Mouse (Mus musculus) neural tube, embryonic 13.5 days (tissue): ENCODE data around the gene Xxylt1. TPM values are rescaled to one million over a fixed set of nuclear protein-coding genes. Genes with fewer than 3 reads are reported as not detected.

Experiments used
- ATAC-seq: fragments of 200-750 bp; cut with Nextera tagmentation; 2 replicates; pipeline ENCODE4 v1.8.0; 2017; ENCODE audit warnings: low read depth, mild to moderate bottlenecking, moderate TSS enrichment, moderate library complexity
- H3K27ac ChIP-seq: fragments of 300-500 bp; sonication (generic); replicated peaks from 2 replicates; pipeline ENCODE4 v1.5.1; 2015; ENCODE audit warnings: moderate library complexity, mild to moderate bottlenecking, inconsistent platforms
- H3K27me3 ChIP-seq: fragments of 300-500 bp; sonication (generic); 2 replicates; pipeline ENCODE4 v1.6.1; 2015; ENCODE audit warnings: mild to moderate bottlenecking, inconsistent platforms
- H3K36me3 ChIP-seq: fragments of 300-500 bp; sonication (generic); 2 replicates; pipeline ENCODE4 v1.6.1; 2015; ENCODE audit warnings: mild to moderate bottlenecking, inconsistent platforms
- H3K4me1 ChIP-seq: fragments of 300-500 bp; sonication (generic); replicated peaks from 2 replicates; pipeline ENCODE4 v1.6.1; 2015; ENCODE audit warnings: inconsistent platforms
- H3K4me2 ChIP-seq: fragments of 300-500 bp; sonication (generic); 2 replicates; pipeline ENCODE4 v1.6.1; 2015; ENCODE audit warnings: inconsistent platforms, mild to moderate bottlenecking, moderate library complexity
- H3K4me3 ChIP-seq: fragments of 300-500 bp; sonication (generic); 2 replicates; pipeline ENCODE4 v1.5.1; 2015; ENCODE audit warnings: mild to moderate bottlenecking, inconsistent platforms
- H3K9ac ChIP-seq: fragments of 300-500 bp; sonication (generic); 2 replicates; pipeline ENCODE4 v1.6.1; 2015; ENCODE audit warnings: moderate library complexity, mild to moderate bottlenecking, inconsistent platforms
- H3K9me3 ChIP-seq: fragments of 300-500 bp; sonication (generic); 2 replicates; pipeline ENCODE4 v1.6.1; 2016; ENCODE audit warnings: inconsistent platforms
- WGBS: fragments of 180-500 bp; shearing (Covaris S2); methylation state at CpG from one replicate; pipeline ENCODE4 v1.1.7; 2015; 5-methylcytosine and 5-hydroxymethylcytosine counted together
- polyA plus RNA-seq: library from polyadenylated mRNA; unstranded; fragments of >200 nt; fragmentation: Nextera tagmentation; extraction: Ambion mirVana; gene quantifications from 2 replicates; pipeline ENCODE4 v1.2.1, GENCODE M21; 2015

Xxylt1 gene
- polyA plus RNA-seq, 1 experiment from 2014 or later = 11.2 TPM

DNA sequence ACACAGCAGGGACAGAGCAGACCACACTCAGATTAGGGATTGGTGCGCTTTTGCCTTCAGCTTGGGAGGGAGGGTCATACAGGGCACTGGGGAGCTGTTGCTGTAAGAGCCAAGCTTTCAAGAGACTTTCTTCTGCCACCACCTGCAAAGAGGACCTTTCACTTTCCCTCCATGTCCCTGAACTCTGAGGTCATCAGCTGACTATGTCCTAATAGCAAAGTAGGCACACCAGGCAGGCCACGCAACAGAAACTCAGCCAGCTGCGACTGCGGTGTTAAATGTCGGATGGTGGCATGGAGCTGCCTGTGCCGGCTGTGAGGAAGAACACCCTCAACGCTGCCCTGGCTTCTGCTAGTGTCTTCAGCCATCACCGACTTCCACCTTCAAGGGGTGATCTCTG is 120.1 kb downstream of the Xxylt1 start:
- H3K36me3 ChIP-seq = peaks cover 10% of the 10 kb centered on the region; the same call in 1 of the 2 replicates
- H3K27me3 ChIP-seq = no peaks in the 10 kb centered on the region
- H3K9ac ChIP-seq = no peak overlapping the region
- no peak overlapping the region for H3K4me2 ChIP-seq
- H3K27ac ChIP-seq = no peak overlapping the region
- 0 out of 2 replicates have a peak, but pooled peaks cover 2% of the 10 kb centered on the region for H3K4me1 ChIP-seq
- ATAC-seq = no peak
- 90% methylated on average over 8 of the region's 8 CpGs for WGBS
- no peak overlapping the region for H3K4me3 ChIP-seq
- H3K9me3 ChIP-seq = no peaks in the 10 kb centered on the region

DNA sequence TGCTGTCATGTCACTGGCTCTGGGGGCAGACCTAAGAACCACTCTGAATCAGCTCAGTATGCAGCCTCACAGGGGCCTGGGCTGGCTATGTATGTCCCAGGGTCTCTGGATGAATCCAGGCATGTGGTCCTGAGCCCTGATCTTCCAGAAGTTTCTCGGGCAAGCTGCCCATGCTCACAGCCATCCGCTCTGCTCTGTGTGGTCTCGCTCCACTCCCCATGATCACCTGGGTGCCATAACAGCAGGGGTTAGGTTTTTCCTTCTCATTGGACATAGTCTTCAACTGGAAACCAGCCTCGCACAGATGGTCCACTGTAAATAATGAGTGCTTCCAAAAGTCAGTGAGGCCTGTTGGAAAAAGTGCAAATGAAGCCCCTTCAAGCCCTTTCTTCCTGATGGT is 121.0 kb downstream of the Xxylt1 start:
- Histone ChIP-seq H3K9ac (no peak overlapping the region), H3K27me3 (no peaks in the 10 kb centered on the region), H3K4me2 (no peak overlapping the region), H3K4me3 (no peak overlapping the region), H3K36me3 (peaks cover 10% of the 10 kb centered on the region; the same call in 1 of the 2 replicates), H3K27ac (no peak overlapping the region), H3K4me1 (0 out of 2 replicates have a peak, but pooled peaks cover 5% of the 10 kb centered on the region), H3K9me3 (no peaks in the 10 kb centered on the region)
- no peak for ATAC-seq
- 82% methylated on average over 4 of the region's 4 CpGs for WGBS

DNA sequence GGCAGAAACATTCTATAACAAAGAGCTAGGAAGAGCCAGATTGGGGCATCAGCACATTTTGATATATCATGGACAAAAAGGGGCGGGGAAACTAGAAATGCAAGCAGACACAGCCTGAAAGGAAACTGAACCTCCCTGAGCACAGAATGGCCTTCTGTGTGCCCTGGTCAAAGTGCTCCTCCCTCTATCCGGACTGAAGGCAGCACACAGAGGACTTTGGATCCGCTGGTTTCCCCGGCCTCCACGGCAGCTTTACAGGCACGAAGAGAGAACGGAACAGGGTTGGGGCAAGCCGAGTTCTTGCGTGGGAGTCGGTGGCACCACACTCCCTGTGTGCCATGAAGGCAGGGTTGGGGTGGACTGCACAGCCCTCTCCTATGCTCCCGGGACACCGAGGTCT is 121.5 kb downstream of the Xxylt1 start:
- Histone ChIP-seq H3K4me2 (no peak overlapping the region), H3K9ac (no peak overlapping the region), H3K27me3 (no peaks in the 10 kb centered on the region), H3K4me3 (no peak overlapping the region), H3K27ac (no peak overlapping the region), H3K9me3 (no peaks in the 10 kb centered on the region), H3K36me3 (peaks cover 10% of the 10 kb centered on the region; the same call in 1 of the 2 replicates), H3K4me1 (0 out of 2 replicates have a peak, but pooled peaks cover 5% of the 10 kb centered on the region)
- ATAC-seq = no peak
- WGBS = 90% methylated on average over 12 of the region's 12 CpGs

DNA sequence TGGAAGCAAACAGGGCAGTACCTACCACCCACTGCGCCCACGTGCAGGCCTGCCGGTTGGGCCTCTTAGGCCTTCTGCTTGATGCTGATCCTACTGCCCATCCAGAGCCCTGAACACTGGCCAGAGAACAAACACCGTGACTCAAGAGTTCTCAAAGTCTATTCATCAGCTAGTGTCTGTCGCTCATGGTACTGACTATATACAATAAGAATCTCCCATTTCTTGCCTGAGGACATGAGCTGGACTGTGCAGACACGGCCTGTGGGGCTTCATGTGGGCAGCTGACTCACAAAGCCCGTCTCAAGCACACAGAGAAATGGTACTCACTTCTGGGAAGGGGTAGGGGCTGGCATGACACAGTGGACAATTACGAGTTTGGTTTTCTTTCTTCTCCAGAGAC is 125.1 kb downstream of the Xxylt1 start:
- H3K27me3 ChIP-seq = no peaks in the 10 kb centered on the region
- H3K4me1 ChIP-seq = 0 out of 2 replicates have a peak, but pooled peaks cover 5% of the 10 kb centered on the region
- peak overlapping the region; percentile 57 for H3K27ac ChIP-seq
- H3K4me3 ChIP-seq = no peak overlapping the region
- ATAC-seq = no peak
- peaks cover 10% of the 10 kb centered on the region; the same call in 1 of the 2 replicates for H3K36me3 ChIP-seq
- H3K4me2 ChIP-seq = no peak overlapping the region
- H3K9ac ChIP-seq = no peak overlapping the region
- 86% methylated on average over 8 of the region's 8 CpGs for WGBS
- H3K9me3 ChIP-seq = no peaks in the 10 kb centered on the region

DNA sequence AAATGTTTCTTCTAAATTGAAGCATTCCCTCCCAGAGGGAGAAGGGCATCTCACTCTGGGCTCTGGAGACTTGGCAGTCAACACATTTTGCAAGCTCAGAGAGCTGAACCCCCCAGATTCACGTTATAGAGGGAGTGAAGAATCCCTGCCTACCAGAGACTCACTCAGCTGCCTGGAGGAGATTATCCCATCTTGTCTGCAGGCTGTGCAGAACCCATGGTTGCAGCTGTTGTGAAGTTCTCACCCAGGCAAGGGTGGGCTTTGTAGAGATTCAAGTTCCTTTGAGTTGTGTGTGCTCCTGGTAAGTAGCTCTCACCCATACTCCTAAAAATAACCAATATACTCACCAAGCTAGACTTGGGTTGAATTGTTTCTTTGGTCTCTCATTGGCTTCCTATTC is 132.6 kb downstream of the Xxylt1 start:
- Histone ChIP-seq H3K4me2 (no peak overlapping the region), H3K27ac (no peak overlapping the region), H3K36me3 (no peaks in the 10 kb centered on the region), H3K9ac (no peak overlapping the region), H3K9me3 (no peaks in the 10 kb centered on the region), H3K4me3 (no peak overlapping the region), H3K27me3 (no peaks in the 10 kb centered on the region), H3K4me1 (no peaks in the 10 kb centered on the region)
- 81% methylated on average over 1 of the region's 1 CpGs for WGBS
- ATAC-seq = no peak

DNA sequence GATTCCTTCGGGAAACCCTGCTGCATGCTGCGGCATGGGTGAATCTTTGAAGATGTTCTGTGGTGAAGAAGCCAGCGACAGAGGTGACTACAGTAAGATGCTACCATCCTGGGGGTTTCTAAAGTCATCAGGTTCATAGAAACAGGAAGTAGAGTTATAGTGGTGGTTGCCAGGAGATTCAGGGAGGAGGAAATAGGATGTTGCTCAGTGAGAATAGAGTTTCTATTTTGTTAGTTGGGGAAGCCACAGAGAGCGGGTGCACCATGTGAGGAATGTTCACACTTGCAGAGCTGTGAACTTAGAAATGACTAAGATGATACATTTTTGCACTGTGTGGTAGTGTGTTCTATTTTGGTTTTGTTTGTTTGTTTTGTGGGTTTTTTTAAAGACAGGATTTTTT is 133.0 kb downstream of the Xxylt1 start:
- Histone ChIP-seq H3K27ac (no peak overlapping the region), H3K27me3 (no peaks in the 10 kb centered on the region), H3K4me3 (no peak overlapping the region), H3K4me2 (no peak overlapping the region), H3K9ac (no peak overlapping the region), H3K4me1 (no peaks in the 10 kb centered on the region), H3K9me3 (no peaks in the 10 kb centered on the region), H3K36me3 (no peaks in the 10 kb centered on the region)
- WGBS = 88% methylated on average over 4 of the region's 4 CpGs
- ATAC-seq = no peak

DNA sequence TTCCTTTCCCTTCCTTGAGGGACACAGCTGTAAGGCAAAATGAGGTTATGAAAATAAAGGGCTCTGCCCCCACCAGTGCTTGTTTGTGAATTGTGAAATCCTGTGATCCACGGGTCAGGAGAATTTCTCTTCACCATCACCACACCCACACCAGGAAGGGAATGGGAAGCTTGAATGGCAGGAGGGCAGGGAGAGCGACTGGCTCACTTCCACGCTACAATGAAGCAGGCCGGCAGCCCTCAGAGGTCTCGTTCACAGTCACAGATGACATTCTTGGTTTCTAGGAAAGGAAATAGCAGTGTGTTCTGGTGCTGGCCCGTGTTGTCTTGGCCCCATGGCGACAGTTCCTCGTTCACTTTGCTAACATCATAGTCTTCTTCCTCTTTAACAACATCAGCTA is 136.3 kb downstream of the Xxylt1 start:
- no peaks in the 10 kb centered on the region for H3K9me3 ChIP-seq
- H3K27me3 ChIP-seq = no peaks in the 10 kb centered on the region
- H3K36me3 ChIP-seq = no peaks in the 10 kb centered on the region
- no peak for ATAC-seq
- H3K9ac ChIP-seq = no peak overlapping the region
- no peak overlapping the region for H3K27ac ChIP-seq
- peaks cover 3% of the 10 kb centered on the region; the same call in 1 of the 2 replicates for H3K4me1 ChIP-seq
- H3K4me3 ChIP-seq = no peak overlapping the region
- no peak overlapping the region for H3K4me2 ChIP-seq
- WGBS = 80% methylated on average over 8 of the region's 8 CpGs

DNA sequence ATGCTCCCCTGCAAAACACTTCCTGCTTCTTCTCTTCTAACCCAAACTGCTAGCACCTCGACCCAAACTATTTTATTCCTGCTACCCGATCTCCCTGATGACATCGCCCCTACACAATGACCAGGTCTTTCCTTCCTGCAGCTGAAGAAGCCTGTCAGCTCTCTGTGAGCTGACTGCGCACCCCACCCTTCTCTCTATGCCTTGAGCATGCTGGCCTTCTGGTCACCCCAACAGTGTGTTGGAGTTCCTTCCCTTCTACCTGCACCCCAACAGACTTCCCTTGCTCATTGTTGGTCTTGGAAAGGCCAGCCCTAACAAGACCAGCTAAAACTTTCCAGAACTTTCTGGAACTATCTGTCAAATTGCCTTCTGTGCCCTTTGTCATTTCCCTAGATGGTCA is 137.3 kb downstream of the Xxylt1 start:
- 80% methylated on average over 4 of the region's 4 CpGs for WGBS
- no peak overlapping the region for H3K9ac ChIP-seq
- no peak for ATAC-seq
- no peaks in the 10 kb centered on the region for H3K36me3 ChIP-seq
- H3K4me3 ChIP-seq = no peak overlapping the region
- no peaks in the 10 kb centered on the region for H3K27me3 ChIP-seq
- H3K27ac ChIP-seq = no peak overlapping the region
- H3K4me2 ChIP-seq = no peak overlapping the region
- no peaks in the 10 kb centered on the region for H3K9me3 ChIP-seq
- peaks cover 13% of the 10 kb centered on the region for H3K4me1 ChIP-seq

DNA sequence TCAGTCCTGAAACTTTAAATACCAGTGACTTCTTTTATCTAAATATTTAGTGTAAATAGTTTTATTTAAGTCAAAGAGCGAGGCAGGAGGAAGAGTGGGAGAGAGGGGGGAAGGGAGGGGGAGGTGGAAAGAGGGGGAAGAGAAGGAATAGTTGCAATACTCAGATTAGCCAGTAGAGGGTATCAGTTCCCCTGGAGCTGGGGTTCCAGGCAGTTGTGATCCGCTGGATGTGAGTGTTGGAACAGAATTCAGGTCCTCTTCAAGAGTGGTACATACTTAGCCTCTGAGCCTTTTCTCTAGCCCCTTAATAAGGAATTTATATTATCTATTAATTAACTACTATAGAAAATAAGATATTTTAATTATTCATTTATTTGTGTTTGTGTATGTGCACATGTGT is 140.5 kb downstream of the Xxylt1 start:
- H3K9ac ChIP-seq = no peak overlapping the region
- no peak overlapping the region for H3K4me2 ChIP-seq
- H3K4me3 ChIP-seq = no peak overlapping the region
- no peaks in the 10 kb centered on the region for H3K9me3 ChIP-seq
- H3K27ac ChIP-seq = no peak overlapping the region
- ATAC-seq = no peak
- no peaks in the 10 kb centered on the region for H3K27me3 ChIP-seq
- no peaks in the 10 kb centered on the region for H3K36me3 ChIP-seq
- peaks cover 19% of the 10 kb centered on the region for H3K4me1 ChIP-seq
- 82% methylated on average over 2 of the region's 2 CpGs for WGBS

DNA sequence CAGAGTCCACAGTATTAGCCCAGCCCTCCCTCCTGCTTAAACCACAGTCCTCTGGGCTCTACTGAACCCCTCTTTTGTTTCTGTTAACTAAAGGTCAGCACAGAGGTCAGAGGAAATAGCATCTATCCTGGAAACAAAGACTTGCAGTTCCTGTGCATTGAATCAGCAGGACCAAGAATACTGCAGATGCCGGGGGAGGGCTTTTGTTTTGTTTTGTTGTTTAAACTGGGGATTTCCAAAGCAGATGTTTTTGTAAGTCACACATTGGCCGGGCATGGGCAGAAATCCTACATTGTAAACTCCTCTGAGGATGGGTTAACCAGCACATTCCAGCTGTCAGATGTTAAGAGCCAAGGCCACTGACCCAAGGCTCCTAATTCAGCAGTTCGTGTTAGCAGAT is 141.3 kb downstream of the Xxylt1 start:
- H3K4me1 ChIP-seq = peaks cover 27% of the 10 kb centered on the region
- 0% methylated on average over 3 of the region's 3 CpGs for WGBS
- no peak overlapping the region for H3K9ac ChIP-seq
- H3K4me2 ChIP-seq = no peak overlapping the region
- no peak for ATAC-seq
- 0 out of 2 replicates have a peak overlapping the region, but pooled peaks have one; percentile 19 for H3K27ac ChIP-seq
- no peaks in the 10 kb centered on the region for H3K36me3 ChIP-seq
- H3K9me3 ChIP-seq = no peaks in the 10 kb centered on the region
- H3K4me3 ChIP-seq = no peak overlapping the region
- no peaks in the 10 kb centered on the region for H3K27me3 ChIP-seq

DNA sequence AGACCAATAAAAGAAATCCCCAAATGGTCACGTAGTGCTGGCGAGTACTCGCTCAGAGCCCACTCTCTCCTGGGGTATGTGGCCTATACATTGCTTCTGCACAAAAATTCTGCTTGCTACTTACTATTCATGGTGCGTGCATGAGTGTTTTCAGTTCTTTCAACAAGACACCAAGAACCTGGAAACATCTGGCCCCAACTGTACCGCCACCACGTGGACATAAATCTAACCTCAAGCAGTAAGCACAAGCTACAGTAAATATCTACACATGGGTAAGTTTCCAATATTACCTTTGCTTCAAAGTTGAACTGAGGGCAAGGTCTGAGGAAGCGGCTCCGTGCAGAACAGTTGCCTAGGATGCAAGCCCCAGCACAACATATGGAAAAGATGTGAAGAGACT is 142.0 kb downstream of the Xxylt1 start:
- ATAC-seq = no peak
- Histone ChIP-seq H3K9ac (no peak overlapping the region), H3K36me3 (no peaks in the 10 kb centered on the region), H3K4me3 (no peak overlapping the region), H3K4me1 (peaks cover 34% of the 10 kb centered on the region), H3K9me3 (no peaks in the 10 kb centered on the region), H3K4me2 (no peak overlapping the region), H3K27me3 (no peaks in the 10 kb centered on the region), H3K27ac (no peak overlapping the region)
- 65% methylated on average over 8 of the region's 8 CpGs for WGBS

DNA sequence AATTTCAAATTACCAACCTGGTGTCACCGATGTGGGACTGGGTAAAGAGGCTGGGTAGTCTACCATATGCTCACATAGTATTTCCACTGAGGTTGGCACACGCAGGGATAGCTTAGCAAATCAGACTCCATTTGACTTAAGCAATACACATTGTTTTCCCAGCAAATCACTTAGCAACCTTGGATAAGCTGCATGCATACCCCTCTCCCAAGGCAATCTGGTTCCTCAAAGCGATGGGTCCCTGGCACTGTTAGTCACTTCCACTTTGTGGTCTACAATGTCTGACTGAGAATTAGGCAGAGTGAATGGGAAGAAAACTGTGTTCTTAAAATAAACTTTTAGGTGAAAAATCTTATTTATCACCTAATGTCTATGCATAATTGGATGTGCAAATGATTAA is 142.6 kb downstream of the Xxylt1 start:
- no peak overlapping the region for H3K9ac ChIP-seq
- H3K27me3 ChIP-seq = no peaks in the 10 kb centered on the region
- H3K27ac ChIP-seq = no peak overlapping the region
- H3K4me3 ChIP-seq = no peak overlapping the region
- peaks cover 35% of the 10 kb centered on the region for H3K4me1 ChIP-seq
- no peaks in the 10 kb centered on the region for H3K36me3 ChIP-seq
- no peak overlapping the region for H3K4me2 ChIP-seq
- H3K9me3 ChIP-seq = no peaks in the 10 kb centered on the region
- 89% methylated on average over 3 of the region's 3 CpGs for WGBS
- no peak for ATAC-seq

DNA sequence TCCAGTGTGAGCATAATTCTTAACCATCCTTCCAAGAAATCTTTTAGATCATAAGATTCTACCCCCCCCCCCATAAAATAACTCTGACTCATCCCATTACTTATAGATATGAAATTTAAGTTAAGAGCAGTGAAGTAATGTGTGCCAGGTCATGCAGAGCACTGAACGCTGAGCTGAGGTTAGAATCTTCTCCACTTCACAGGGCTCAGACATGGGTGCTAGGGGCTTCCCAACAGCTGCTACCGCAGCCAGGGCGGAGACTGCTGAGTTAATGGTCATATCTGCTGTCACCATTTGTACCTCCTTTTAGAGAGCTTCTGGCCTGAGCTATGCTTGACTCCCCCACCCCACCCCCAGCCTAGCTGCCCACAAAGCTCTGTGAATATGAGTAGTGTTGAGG is 143.6 kb downstream of the Xxylt1 start:
- no peak overlapping the region for H3K27ac ChIP-seq
- H3K36me3 ChIP-seq = no peaks in the 10 kb centered on the region
- no peak for ATAC-seq
- no peaks in the 10 kb centered on the region for H3K9me3 ChIP-seq
- no peak overlapping the region for H3K4me2 ChIP-seq
- peaks cover 35% of the 10 kb centered on the region for H3K4me1 ChIP-seq
- 96% methylated on average over 3 of the region's 3 CpGs for WGBS
- H3K9ac ChIP-seq = no peak overlapping the region
- H3K27me3 ChIP-seq = no peaks in the 10 kb centered on the region
- H3K4me3 ChIP-seq = no peak overlapping the region
